8 mouse cellular contexts compared by ENCODE assay signal in genomic region chr1:176861981-176862644, GRCm38 (mm10). TPM values are rescaled to one million over a fixed set of nuclear protein-coding genes. Genes with fewer than 3 reads are reported as not detected.
A peak's percentile ranks its signal among the peaks of the same experiment; 100 is the strongest.
DNase-seq lines count a peak whose midpoint lies in the region; ATAC-seq and TF ChIP-seq lines count a peak whose summit lies in the region.
"Had no signal": no experiment of that assay in that cellular context is flagged by ENCODE, and none has a peak within 500 bp of the region (broad histone marks: within the 10 kb centered on the region; RNA-seq: fewer than 3 reads in every experiment).

No protein-coding gene starts in this region.

- no peak for TF ChIP-seq POLR2A in CH12.LX (IDR thresholded peaks at IDR 0.05; ENCODE audit: low read depth, low read length)

- no peaks in the 10 kb centered on the region for H3K79me2 ChIP-seq in CH12.LX (replicated peaks; ENCODE audit: control insufficient read depth, extremely low read depth, insufficient read depth, poor library complexity, severe bottlenecking)

- WGBS in large intestine, adult 2 months: 56% methylated on average over 9 of the region's 9 CpGs

- no peaks in the 10 kb centered on the region for H3K9me3 ChIP-seq in CH12.LX (replicated peaks; ENCODE audit: low read length)
- H3K9me3 ChIP-seq: stomach, embryonic 15.5 days had no signal

- no peak overlapping the region for H3K9ac ChIP-seq in CH12.LX (ENCODE audit: insufficient read depth, low read depth)
- H3K9ac ChIP-seq: stomach, embryonic 15.5 days had no signal

- H3K27ac ChIP-seq in CH12.LX (ENCODE audit: insufficient read depth, low read depth): no peak overlapping the region
- H3K27ac ChIP-seq: stomach, embryonic 15.5 days had no signal

- TF ChIP-seq CTCF in CH12.LX (conservative IDR thresholded peaks at IDR 0.05 in 1 of 2, IDR thresholded peaks at IDR 0.05 in 1 of 2; ENCODE audit: low read depth in 2 of 2, low read length in 2 of 2): peak; percentile 80 to 88

- H3K4me2 ChIP-seq in CH12.LX (ENCODE audit: insufficient read depth, low read depth, poor library complexity, severe bottlenecking): no peak overlapping the region
- H3K4me2 ChIP-seq: stomach, embryonic 15.5 days had no signal

- TF ChIP-seq RAD21 in CH12.LX (IDR thresholded peaks at IDR 0.05; ENCODE audit: low read depth, low read length): peak; percentile 99

- in situ Hi-C loops in CH12.LX (cut with MboI; ENCODE audit: low pct_ligation_motif_present, low pct_unique_long_range_greater_than_20kb, low sequenced_read_pairs): loop anchor here (5.0 to 25.0 kb wide), 2 partner anchors 145 to 650 kb away; no protein-coding TSS in a partner anchor

- H3K36me3 ChIP-seq in CH12.LX (replicated peaks in 1 of 2; ENCODE audit: control insufficient read depth in 1 of 2, insufficient read depth in 1 of 2, low read length in 1 of 2): peaks cover 3 to 22% of the 10 kb centered on the region in 2 experiments
- H3K36me3 ChIP-seq: stomach, embryonic 15.5 days had no signal

- dilution Hi-C loops in CH12.LX (cut with MboI; ENCODE audit: extremely low pct_ligation_motif_present, extremely low pct_unique_long_range_greater_than_20kb, low sequenced_read_pairs): no loop called here

- peak; percentile 95 for ATAC-seq in common myeloid progenitor, adult 5-6 weeks (replicated peaks; ENCODE audit: low read depth, poor library complexity, severe bottlenecking)

- DNase-seq in CH12.LX (ENCODE audit: extremely low read depth) (peak; percentile 77), WW6 (ENCODE audit: low read depth, low spot score) (peak; percentile 29)
- peak; percentile 57 to 72 for DNase-seq in heart, postnatal 36 days
- DNase-seq in large intestine, adult 2 months (ENCODE audit: low read depth, low spot score): peak; percentile 46
- DNase-seq in lung, postnatal 25 days (ENCODE audit: low spot score): peak; percentile 77
- DNase-seq in right cerebral cortex, adult 18-20 months: peak; percentile 68

- no peak overlapping the region for H3K4me3 ChIP-seq in CH12.LX (replicated peaks in 1 of 3; ENCODE audit: low read depth in 2 of 3, low read length in 2 of 3, poor library complexity in 1 of 3)
- H3K4me3 ChIP-seq: stomach, embryonic 15.5 days had no signal

- no peaks in the 10 kb centered on the region for H3K27me3 ChIP-seq in CH12.LX (replicated peaks)
- H3K27me3 ChIP-seq: stomach, embryonic 15.5 days had no signal

- no peak for TF ChIP-seq EP300 in CH12.LX (IDR thresholded peaks at IDR 0.05; ENCODE audit: low read length)

- no peaks in the 10 kb centered on the region for H3K4me1 ChIP-seq in CH12.LX (ENCODE audit: control insufficient read depth in 1 of 2, insufficient read depth in 2 of 2)
- H3K4me1 ChIP-seq: stomach, embryonic 15.5 days had no signal

- intact Hi-C loops in heart, postnatal 36 days (cut with DNase I): loop anchor here (1.0 to 5.0 kb wide), 3 partner anchors 100 to 639 kb away; no protein-coding TSS in a partner anchor

TF ChIP-seq in CH12.LX, 34 proteins besides CTCF, POLR2A, EP300 and RAD21:
- TF ChIP-seq ZC3H11A (IDR thresholded peaks at IDR 0.05; ENCODE audit: low read depth, low read length) (peak; percentile 85), BHLHE40 (IDR thresholded peaks at IDR 0.05; ENCODE audit: low read depth, low read length) (0 out of 2 replicates have a peak, but pooled peaks have one; percentile 18), MAFK (IDR thresholded peaks at IDR 0.05; ENCODE audit: insufficient replicate concordance, low read length) (no peak), MYC (IDR thresholded peaks at IDR 0.05; ENCODE audit: low read depth, low read length) (0 out of 2 replicates have a peak, but pooled peaks have one; percentile 16), JUND (conservative IDR thresholded peaks at IDR 0.05; ENCODE audit: low read depth, low read length) (0 out of 2 replicates have a peak, but pooled peaks have one; percentile 38), ZKSCAN1 (IDR thresholded peaks at IDR 0.05; ENCODE audit: borderline replicate concordance, low read depth, low read length) (no peak), KAT2A (IDR thresholded peaks at IDR 0.05; ENCODE audit: insufficient replicate concordance, low read length) (no peak), ZMIZ1 (IDR thresholded peaks at IDR 0.05; ENCODE audit: low read depth, low read length) (no peak), IRF4 (IDR thresholded peaks at IDR 0.05; ENCODE audit: low read depth, low read length) (peak; percentile 58; the same call in 1 of the 2 replicates), SMC3 (IDR thresholded peaks at IDR 0.05; ENCODE audit: low read depth, low read length) (peak; percentile 94), HCFC1 (IDR thresholded peaks at IDR 0.05; ENCODE audit: low read depth, low read length) (peak; percentile 19; the same call in 1 of the 2 replicates), ETS1 (conservative IDR thresholded peaks at IDR 0.05; ENCODE audit: low read depth, low read length) (no peak), POLR2AphosphoS2 (IDR thresholded peaks at IDR 0.05; ENCODE audit: low read depth, low read length) (no peak), USF1 (IDR thresholded peaks at IDR 0.05; ENCODE audit: low read depth, low read length) (no peak)

RNA-seq across cellular contexts. Expression of gene Sdccag8, which starts 47.7 kb away (rescaled TPM):
- total RNA-seq in CH12.LX (2012; rRNA removed) (16.7 and 18.7 TPM in 2 replicates), CH12.LX (2014; rRNA removed) (10.9 and 15.0 TPM in 2 replicates)
- polyA plus RNA-seq in CH12.LX (2012; ENCODE audit: insufficient read length, low read depth): 10.7 and 11.2 TPM in 2 replicates
- total RNA-seq in common myeloid progenitor, adult 5-6 weeks (2017): 29.6 and 31.5 TPM in 2 replicates
- total RNA-seq in heart, postnatal 36 days (2021): 1 to 10 TPM; 4.7 to 5.8 TPM
- 13.3 and 15.5 TPM in 2 replicates for polyA plus RNA-seq in large intestine, adult 2 months (2012; rRNA removed)

RNA-seq across cellular contexts. Expression of gene Cep170, which starts 48.2 kb away (rescaled TPM):
- 16.1 and 16.5 TPM in 2 replicates for total RNA-seq in CH12.LX (2012; rRNA removed)
- total RNA-seq in CH12.LX (2014; rRNA removed): 15.3 and 16.6 TPM in 2 replicates
- polyA plus RNA-seq in CH12.LX (2012; ENCODE audit: insufficient read length, low read depth): 12.4 and 14.8 TPM in 2 replicates
- 51.8 TPM in 2 replicates for total RNA-seq in common myeloid progenitor, adult 5-6 weeks (2017)
- 10 to 100 TPM; 24.8 to 26.2 TPM for total RNA-seq in heart, postnatal 36 days (2021)
- 1.3 and 2.3 TPM in 2 replicates for polyA plus RNA-seq in large intestine, adult 2 months (2012; rRNA removed)
